Mouse (Mus musculus): ENCODE data around the gene Ethe1.
A peak's percentile ranks its signal among the peaks of the same experiment; 100 is the strongest.

- TF ChIP-seq MAX (IDR thresholded peaks at IDR 0.05; ENCODE audit: low read length): peak; percentile 46; the same call in 1 of the 2 replicates
- peak; percentile 98 for TF ChIP-seq HCFC1 (IDR thresholded peaks at IDR 0.05; ENCODE audit: low read depth, low read length)
- TF ChIP-seq GATA1 (IDR thresholded peaks at IDR 0.05; ENCODE audit: low read depth, low read length): peak; percentile 81
- TF ChIP-seq EP300 (IDR thresholded peaks at IDR 0.05; ENCODE audit: low read depth in 1 of 2, low read length in 2 of 2): no peak; a peak in 1 of 4 replicates
- TF ChIP-seq CTCF (IDR thresholded peaks at IDR 0.05 in 2 of 3, conservative IDR thresholded peaks at IDR 0.05 in 1 of 3; ENCODE audit: control insufficient read depth in 1 of 3, insufficient read depth in 1 of 3, low read depth in 2 of 3, low read length in 3 of 3, poor library complexity in 1 of 3, severe bottlenecking in 1 of 3): no peak
- TF ChIP-seq BHLHE40 (IDR thresholded peaks at IDR 0.05; ENCODE audit: borderline replicate concordance, low read depth, low read length): peak; percentile 68; the same call in 1 of the 2 replicates
- peak; percentile 74 to 78; a peak in 3 of 4 replicates for TF ChIP-seq POLR2A (IDR thresholded peaks at IDR 0.05; ENCODE audit: control insufficient read depth in 1 of 2, insufficient read depth in 1 of 2, low read depth in 1 of 2, low read length in 2 of 2, poor library complexity in 1 of 2)
Measured at GRCm38 (mm10) chr7:24546634-24547389, 40.5 kb upstream of the Ethe1 start.

Data from MEL (cell line).